Mouse (Mus musculus) bone marrow, adult 2 months (tissue): ENCODE measurements around the gene Slc7a5.

ENCODE experiments used
- CTCF ChIP-seq: fragments of 200-500 bp; IDR thresholded peaks from 2 replicates; pipeline ENCODE4 v1.5.1; 2011; ENCODE audit warnings: low read length, control low read depth; ENCODE audit not compliant: control insufficient read depth, insufficient read depth
- POLR2A ChIP-seq: fragments of 200-500 bp; IDR thresholded peaks from 2 replicates; pipeline ENCODE4 v1.6.1; 2011; ENCODE audit warnings: low read depth, mild to moderate bottlenecking, control low read depth, low read length, borderline replicate concordance; ENCODE audit not compliant: control insufficient read depth

GRCm38 (mm10) chr8:121908378-121909147 lies 1.1 kb upstream of the Slc7a5 start:
- TF ChIP-seq POLR2A (no peak), CTCF (no peak)
